Mouse (Mus musculus) frontal cortex, adult 2 months (tissue): ENCODE measurements around the gene Prss28. TPM values are rescaled to one million over a fixed set of nuclear protein-coding genes. Genes with fewer than 3 reads are reported as not detected.

Experiments used
- DNase-seq, 2 experiments: peaks; one replicate each; pipeline ENCODE4 v3.0.0; 2022; ENCODE audit warnings: low spot score in 1 of 2; ENCODE audit errors: extremely low spot score in 1 of 2
- polyA plus RNA-seq: library from polyadenylated mRNA; depleted of rRNA; stranded (reverse); fragments of >200 nt; gene quantifications from 2 replicates; pipeline ENCODE4 v1.2.3, GENCODE M21; 2012; rRNA removed

Prss28 gene
- polyA plus RNA-seq, 1 experiment, result not detected

DNA sequence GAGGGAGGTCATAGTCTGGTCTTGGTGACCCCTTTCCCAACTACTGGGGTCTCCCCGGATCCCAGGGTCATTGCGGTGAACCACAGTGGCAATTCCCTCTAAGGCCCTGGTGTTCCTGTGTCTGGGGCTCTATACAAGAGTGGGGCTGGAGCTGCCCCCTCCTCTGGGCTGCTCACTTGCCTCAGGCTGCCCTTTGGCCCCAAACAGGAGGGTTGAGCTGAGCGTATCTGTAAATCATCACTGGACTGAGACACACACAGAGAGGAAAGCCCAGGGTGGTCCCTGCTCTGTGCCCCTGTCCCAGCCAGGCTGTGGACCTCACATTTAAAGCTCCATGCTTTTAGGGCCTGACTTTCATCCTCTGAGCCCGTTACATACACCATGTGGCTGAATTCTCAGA lies 29.8 kb downstream of the Prss28 start:
- DNase-seq, result no peak

- no peak for DNase-seq
These were observed 31.6 kb downstream of the Prss28 start for GRCm38 (mm10) chr17:25340003-25340402.

- no peak for DNase-seq
These were observed 33.0 kb downstream of the Prss28 start for GRCm38 (mm10) chr17:25341490-25341889.

DNA sequence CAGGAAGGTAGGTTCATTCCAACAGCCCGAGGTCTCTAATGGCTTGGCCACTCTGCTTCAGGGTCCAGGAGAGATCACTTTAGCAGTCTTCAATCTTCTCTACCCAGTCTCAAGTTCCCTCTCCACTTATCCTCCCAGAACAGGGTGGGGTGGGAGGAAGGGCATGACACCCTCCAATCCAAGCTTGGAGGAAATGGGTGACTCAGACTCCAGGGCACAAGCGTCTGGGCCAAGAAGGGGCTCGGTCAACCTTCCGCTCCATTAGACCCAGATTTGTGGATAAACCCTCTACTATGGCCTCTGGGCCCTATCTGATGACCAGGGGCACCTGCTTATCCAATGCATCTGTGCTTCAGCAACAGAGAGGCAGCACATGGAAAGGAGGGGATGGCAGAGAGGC lies 37.0 kb downstream of the Prss28 start, which contains the start of gene Tpsab1:
Gene Tpsab1, minus strand, starts transcription at position 101 of the 400 bp plus-strand sequence.
- no peak for DNase-seq

DNA sequence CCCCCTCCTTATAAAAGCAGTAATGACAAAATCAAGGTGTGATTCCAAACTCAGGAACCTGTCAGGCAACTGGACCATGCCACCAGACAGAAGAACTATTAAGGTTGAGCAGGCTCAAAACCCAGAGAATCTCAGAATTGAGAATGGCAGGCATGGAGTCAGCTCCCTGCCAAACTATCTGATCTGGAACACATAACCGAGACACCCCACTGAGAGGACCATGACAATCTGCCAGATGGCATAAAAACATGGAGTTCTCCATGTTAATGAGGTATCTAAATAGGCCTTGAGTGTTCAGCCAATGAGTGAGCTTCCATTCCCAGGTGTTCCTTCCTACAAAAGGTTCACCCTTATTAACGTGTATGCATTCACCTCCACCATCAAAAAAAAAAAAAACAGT lies 52.8 kb downstream of the Prss28 start:
- DNase-seq, result no peak

Other genes with a start within 250 kb of the Prss28 start
- gene Tmem204, start 225.1 kb upstream of the Prss28 start, polyA plus RNA-seq, result 16.2 and 16.3 TPM in 2 replicates
- gene Telo2, start 192.7 kb upstream of the Prss28 start, polyA plus RNA-seq, result 19.0 and 27.2 TPM in 2 replicates
- 0.08 and 0.16 TPM in 2 replicates for gene Ptx4, start 187.9 kb upstream of the Prss28 start, polyA plus RNA-seq
- 45.6 and 51.4 TPM in 2 replicates for gene Clcn7, start 175.3 kb upstream of the Prss28 start, polyA plus RNA-seq
- gene Ccdc154, start 146.2 kb upstream of the Prss28 start, polyA plus RNA-seq, result 0.04 TPM in 1 of 2 replicates, not detected in the other
- not detected in 2 replicates for gene Gm38655, start 133.2 kb upstream of the Prss28 start, polyA plus RNA-seq
- 21.9 and 23.4 TPM in 2 replicates for gene BC003965, start 124.1 kb upstream of the Prss28 start, polyA plus RNA-seq
- 41.1 and 42.1 TPM in 2 replicates for gene Unkl, start 120.2 kb upstream of the Prss28 start, polyA plus RNA-seq
- gene Gnptg, start 68.5 kb upstream of the Prss28 start, polyA plus RNA-seq, result 126 and 128 TPM in 2 replicates
- 33.9 and 41.4 TPM in 2 replicates for gene Tsr3, start 68.5 kb upstream of the Prss28 start, polyA plus RNA-seq
- 12.5 and 18.6 TPM in 2 replicates for gene Baiap3, start 52.3 kb upstream of the Prss28 start, polyA plus RNA-seq
- 265 and 295 TPM in 2 replicates for gene Ube2i, start 34.0 kb upstream of the Prss28 start, polyA plus RNA-seq
- gene Prss34, start 10.3 kb upstream of the Prss28 start, polyA plus RNA-seq, result not detected in 2 replicates
- gene Prss29, start 10.0 kb downstream of the Prss28 start, polyA plus RNA-seq, result not detected in 2 replicates
- gene Tpsab1, start 36.9 kb downstream of the Prss28 start, polyA plus RNA-seq, result not detected in 2 replicates
- gene Tpsb2, start 57.7 kb downstream of the Prss28 start, polyA plus RNA-seq, result not detected in 2 replicates
- gene Tpsg1, start 60.6 kb downstream of the Prss28 start, polyA plus RNA-seq, result not detected in 2 replicates
- 72.9 and 77.0 TPM in 2 replicates for gene Cacna1h, start 125.1 kb downstream of the Prss28 start, polyA plus RNA-seq
- gene Tekt4, start 146.0 kb downstream of the Prss28 start, polyA plus RNA-seq, result 0.61 and 1.1 TPM in 2 replicates
- gene Sstr5, start 188.6 kb downstream of the Prss28 start, polyA plus RNA-seq, result 0.08 and 0.11 TPM in 2 replicates